Mouse (Mus musculus) liver, embryonic 11.5 days (tissue): ENCODE measurements around the gene Krt7. TPM values are rescaled to one million over a fixed set of nuclear protein-coding genes. Genes with fewer than 3 reads are reported as not detected.

Experiments
- ATAC-seq: fragments of 200-750 bp; cut with Nextera tagmentation; replicated peaks from 2 replicates; pipeline ENCODE4 v1.8.0; 2017; ENCODE audit warnings: moderate number of reproducible peaks, mild to moderate bottlenecking, moderate TSS enrichment, moderate library complexity; ENCODE audit not compliant: low FRiP score
- DNase-seq: peaks from one replicate; pipeline ENCODE4 v3.0.0-alpha.2; 2017; ENCODE audit warnings: low spot score
- H3K27ac ChIP-seq: fragments of 300-500 bp; sonication (generic); 2 replicates; pipeline ENCODE4 v1.5.1; 2014; ENCODE audit warnings: mild to moderate bottlenecking, low read depth, low read length, control low read depth
- H3K27me3 ChIP-seq: fragments of 300-500 bp; sonication (generic); replicated peaks from 2 replicates; pipeline ENCODE4 v1.6.1; 2014; ENCODE audit warnings: low read length, mixed read lengths; ENCODE audit not compliant: control insufficient read depth, insufficient read depth
- H3K36me3 ChIP-seq: fragments of 300-500 bp; sonication (generic); 2 replicates; pipeline ENCODE4 v1.6.1; 2014; ENCODE audit warnings: mild to moderate bottlenecking, low read length, moderate library complexity, mixed read lengths; ENCODE audit not compliant: control insufficient read depth, insufficient read depth
- H3K4me1 ChIP-seq: fragments of 300-500 bp; sonication (generic); replicated peaks from 2 replicates; pipeline ENCODE4 v1.6.1; 2014; ENCODE audit warnings: low read length, mixed read lengths; ENCODE audit not compliant: control insufficient read depth, insufficient read depth
- H3K4me2 ChIP-seq: fragments of 300-500 bp; sonication (generic); 2 replicates; pipeline ENCODE4 v1.6.1; 2014; ENCODE audit warnings: mild to moderate bottlenecking, control low read depth, moderate library complexity
- H3K4me3 ChIP-seq: fragments of 300-500 bp; sonication (generic); 2 replicates; pipeline ENCODE4 v1.5.1; 2014; ENCODE audit warnings: low read depth, low read length, control low read depth
- H3K9ac ChIP-seq: fragments of 300-500 bp; sonication (generic); 2 replicates; pipeline ENCODE4 v1.6.1; 2014; ENCODE audit warnings: low read depth, low read length, control low read depth
- H3K9me3 ChIP-seq: fragments of 300-500 bp; sonication (generic); 2 replicates; pipeline ENCODE4 v1.6.1; 2016; ENCODE audit warnings: low read length, inconsistent platforms, mixed read lengths; ENCODE audit not compliant: control insufficient read depth
- WGBS: fragments of 180-500 bp; shearing (Covaris S2); extraction: QIAGEN DNeasy Blood & Tissue Kit; methylation state at CpG from one replicate; pipeline ENCODE4 v1.1.7; 2014; 5-methylcytosine and 5-hydroxymethylcytosine counted together
- polyA plus RNA-seq: library from polyadenylated mRNA; unstranded; fragments of >200 nt; fragmentation: Nextera tagmentation; extraction: Ambion mirVana; gene quantifications from 2 replicates; pipeline ENCODE4 v1.2.1, GENCODE M21; 2014

The Krt7 gene
- polyA plus RNA-seq, 1 experiment from 2014 or later, result 13.3 TPM

DNA sequence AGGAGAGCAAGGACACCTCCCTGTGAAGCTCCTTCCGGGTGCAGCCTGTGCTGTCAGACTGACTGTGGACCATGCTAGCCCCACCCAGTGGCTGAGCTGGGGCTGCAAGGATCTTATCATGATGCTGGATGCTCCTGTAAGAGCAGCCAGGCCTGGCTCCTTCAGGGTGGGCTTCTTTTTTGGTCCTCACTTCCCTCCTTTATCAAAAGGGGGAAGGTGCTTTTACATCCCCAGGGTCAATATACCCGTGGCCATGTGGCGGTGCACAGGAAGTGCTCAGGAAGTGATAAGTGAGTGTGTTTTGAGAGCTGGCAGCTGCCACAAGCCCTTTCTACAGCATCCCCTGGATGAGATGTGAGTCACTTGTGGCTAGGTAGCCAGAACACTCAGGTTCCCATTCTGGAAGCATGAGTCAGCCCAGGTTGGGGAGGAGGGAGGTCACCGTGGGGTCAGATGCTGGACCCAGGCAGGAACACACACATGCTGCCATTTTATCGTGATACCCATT lies 22.8 kb upstream of the Krt7 start:
- H3K36me3 ChIP-seq, result no peaks in the 10 kb centered on the region
- ATAC-seq (0 out of 2 replicates have a peak, but pooled peaks have one; percentile 34), DNase-seq (no peak)
- H3K27me3 ChIP-seq, result no peaks in the 10 kb centered on the region; the same call in 1 of the 2 replicates
- WGBS, result 29% methylated on average over 5 of the region's 5 CpGs
- no peak overlapping the region for H3K27ac ChIP-seq
- no peak overlapping the region for H3K9ac ChIP-seq
- no peak overlapping the region for H3K4me2 ChIP-seq
- H3K4me1 ChIP-seq, result no peaks in the 10 kb centered on the region
- no peaks in the 10 kb centered on the region for H3K9me3 ChIP-seq
- H3K4me3 ChIP-seq, result no peak overlapping the region

DNA sequence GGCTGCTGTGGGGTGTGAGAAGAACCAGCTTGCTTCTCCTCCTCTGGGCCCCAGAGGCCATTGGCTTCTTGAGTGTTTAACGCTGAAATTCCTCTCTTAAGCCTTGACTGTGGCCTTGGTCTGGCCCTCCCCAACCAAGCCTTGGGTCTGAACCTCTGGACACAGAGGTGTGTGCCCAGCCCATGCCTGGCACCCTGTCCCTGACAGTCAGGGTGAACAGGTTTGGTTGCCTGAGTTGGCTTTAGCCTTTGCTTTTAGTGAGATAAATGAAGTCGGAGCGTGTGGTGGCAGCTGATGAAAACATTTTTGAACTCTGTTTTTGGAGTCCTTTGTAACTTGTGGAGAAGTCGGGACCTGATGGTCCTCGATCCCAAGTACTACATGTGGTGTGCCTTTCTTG lies 20.6 kb upstream of the Krt7 start:
- ATAC-seq, result no peak
- no peaks in the 10 kb centered on the region for H3K27me3 ChIP-seq

DNA sequence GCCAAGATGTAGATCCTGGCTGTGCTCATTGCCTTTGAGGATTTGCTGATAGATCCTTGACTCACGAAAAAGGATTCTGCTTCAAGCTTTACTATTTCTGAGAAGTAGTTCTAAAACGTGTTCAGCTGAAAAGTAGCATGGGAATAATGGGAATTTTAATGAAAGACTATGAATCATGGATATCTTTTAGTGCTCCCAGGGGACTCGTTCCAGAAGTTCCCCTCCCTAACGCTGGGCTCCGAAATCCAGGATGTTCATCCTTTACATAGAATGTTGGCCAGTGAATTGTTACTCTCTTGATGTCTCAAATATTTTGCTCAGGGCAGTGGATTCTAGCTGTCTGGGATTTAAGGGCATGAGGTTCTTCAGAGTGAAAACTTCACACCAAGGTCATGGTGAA lies 18.6 kb upstream of the Krt7 start:
- no peak overlapping the region for H3K4me3 ChIP-seq
- no peaks in the 10 kb centered on the region for H3K4me1 ChIP-seq
- H3K27ac ChIP-seq, result no peak overlapping the region
- no peak overlapping the region for H3K4me2 ChIP-seq
- no peaks in the 10 kb centered on the region for H3K36me3 ChIP-seq
- no peaks in the 10 kb centered on the region for H3K27me3 ChIP-seq
- ATAC-seq (no peak), DNase-seq (no peak)
- H3K9me3 ChIP-seq, result no peaks in the 10 kb centered on the region
- H3K9ac ChIP-seq, result no peak overlapping the region
- WGBS, result 83% methylated on average over 5 of the region's 5 CpGs

More for the DNA sequence above, 20.6 kb upstream of the Krt7 start:
- Histone ChIP-seq H3K4me1 (no peaks in the 10 kb centered on the region), H3K4me2 (no peak overlapping the region), H3K36me3 (no peaks in the 10 kb centered on the region), H3K4me3 (no peak overlapping the region), H3K9ac (no peak overlapping the region), H3K9me3 (no peaks in the 10 kb centered on the region), H3K27ac (no peak overlapping the region)
- DNase-seq, result no peak
- 86% methylated on average over 5 of the region's 5 CpGs for WGBS

- Histone ChIP-seq H3K36me3 (no peaks in the 10 kb centered on the region), H3K4me3 (no peak overlapping the region), H3K9me3 (no peaks in the 10 kb centered on the region), H3K9ac (no peak overlapping the region), H3K27me3 (no peaks in the 10 kb centered on the region), H3K4me1 (no peaks in the 10 kb centered on the region), H3K27ac (no peak overlapping the region), H3K4me2 (no peak overlapping the region)
- DNase-seq (no peak), ATAC-seq (no peak)
- 71% methylated on average over 7 of the region's 7 CpGs for WGBS
Measured at GRCm38 (mm10) chr15:101394908-101395307, 15.9 kb upstream of the Krt7 start.

- H3K36me3 ChIP-seq, result no peaks in the 10 kb centered on the region
- H3K4me1 ChIP-seq, result no peaks in the 10 kb centered on the region
- H3K9ac ChIP-seq, result no peak overlapping the region
- no peaks in the 10 kb centered on the region for H3K9me3 ChIP-seq
- no peak overlapping the region for H3K4me2 ChIP-seq
- DNase-seq (no peak), ATAC-seq (no peak)
- 53% methylated on average over 7 of the region's 7 CpGs for WGBS
- H3K4me3 ChIP-seq, result no peak overlapping the region
- no peak overlapping the region for H3K27ac ChIP-seq
- H3K27me3 ChIP-seq, result no peaks in the 10 kb centered on the region
Measured at GRCm38 (mm10) chr15:101396466-101396865, 14.4 kb upstream of the Krt7 start.

GRCm38 (mm10) chr15:101396921-101397320 lies 13.9 kb upstream of the Krt7 start:
- H3K36me3 ChIP-seq, result no peaks in the 10 kb centered on the region
- no peak for DNase-seq
- no peak overlapping the region for H3K9ac ChIP-seq
- WGBS, result 79% methylated on average over 3 of the region's 3 CpGs
- H3K4me2 ChIP-seq, result no peak overlapping the region
- H3K27ac ChIP-seq, result no peak overlapping the region
- no peak overlapping the region for H3K4me3 ChIP-seq
- no peaks in the 10 kb centered on the region for H3K4me1 ChIP-seq
- no peak for ATAC-seq
- H3K27me3 ChIP-seq, result no peaks in the 10 kb centered on the region
- no peaks in the 10 kb centered on the region for H3K9me3 ChIP-seq

DNA sequence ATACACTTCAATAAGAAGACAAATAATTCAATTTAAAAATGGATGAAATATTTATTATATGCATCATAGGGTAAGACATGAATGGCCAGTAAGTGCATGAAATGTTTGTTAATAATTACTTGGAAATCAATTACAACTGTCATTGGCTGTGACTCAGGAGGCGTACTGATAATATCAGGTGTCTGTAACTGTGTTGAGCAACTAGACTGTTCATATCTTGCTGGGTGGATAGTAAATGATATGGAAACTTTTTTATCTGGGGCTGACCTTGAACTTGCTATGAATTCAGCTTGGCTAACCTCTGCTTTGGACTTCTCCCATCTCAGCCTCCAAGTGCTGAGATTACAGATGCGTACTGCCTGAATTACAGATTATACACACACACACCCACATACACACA lies 13.2 kb upstream of the Krt7 start:
- ATAC-seq, result no peak
- H3K4me1 ChIP-seq, result no peaks in the 10 kb centered on the region
- WGBS, result 69% methylated on average over 2 of the region's 2 CpGs
- no peaks in the 10 kb centered on the region for H3K36me3 ChIP-seq
- H3K27ac ChIP-seq, result no peak overlapping the region
- H3K9ac ChIP-seq, result no peak overlapping the region
- no peaks in the 10 kb centered on the region for H3K9me3 ChIP-seq
- DNase-seq, result no peak
- no peak overlapping the region for H3K4me3 ChIP-seq
- no peak overlapping the region for H3K4me2 ChIP-seq
- H3K27me3 ChIP-seq, result no peaks in the 10 kb centered on the region

- DNase-seq (no peak), ATAC-seq (no peak)
- Histone ChIP-seq H3K27ac (no peak overlapping the region), H3K4me3 (no peak overlapping the region), H3K4me2 (no peak overlapping the region), H3K9ac (no peak overlapping the region), H3K9me3 (no peaks in the 10 kb centered on the region), H3K4me1 (no peaks in the 10 kb centered on the region), H3K36me3 (no peaks in the 10 kb centered on the region), H3K27me3 (no peaks in the 10 kb centered on the region)
- 76% methylated on average over 8 of the region's 8 CpGs for WGBS
Measured at GRCm38 (mm10) chr15:101398269-101398668, 12.6 kb upstream of the Krt7 start.

GRCm38 (mm10) chr15:101412188-101412587 lies 1.3 kb downstream of the Krt7 start:
- ATAC-seq (no peak), DNase-seq (no peak)
- no peaks in the 10 kb centered on the region for H3K9me3 ChIP-seq
- H3K4me3 ChIP-seq, result no peak overlapping the region
- H3K36me3 ChIP-seq, result no peaks in the 10 kb centered on the region
- H3K4me2 ChIP-seq, result peak overlapping the region; percentile 4
- no peak overlapping the region for H3K27ac ChIP-seq
- no peak overlapping the region for H3K9ac ChIP-seq
- peaks cover 27% of the 10 kb centered on the region for H3K27me3 ChIP-seq
- H3K4me1 ChIP-seq, result peaks cover 2% of the 10 kb centered on the region; the same call in 1 of the 2 replicates
- WGBS, result 26% methylated on average over 31 of the region's 31 CpGs
